Mouse (Mus musculus) layer of hippocampus, postnatal 36 days (tissue): ENCODE measurements around the gene Cpm. TPM values are rescaled to one million over a fixed set of nuclear protein-coding genes. Genes with fewer than 3 reads are reported as not detected.

ENCODE experiments used
- DNase-seq, 2 experiments: peaks; one replicate each; pipeline ENCODE4 v3.0.0; 2022
- total RNA-seq, 2 experiments: library from RNA; stranded (reverse); gene quantifications; 2 replicates each; pipeline ENCODE4 v1.2.3; 2021

Cpm gene
- total RNA-seq, 2 experiments from 2014 or later = 9.1 to 9.4 TPM

DNA sequence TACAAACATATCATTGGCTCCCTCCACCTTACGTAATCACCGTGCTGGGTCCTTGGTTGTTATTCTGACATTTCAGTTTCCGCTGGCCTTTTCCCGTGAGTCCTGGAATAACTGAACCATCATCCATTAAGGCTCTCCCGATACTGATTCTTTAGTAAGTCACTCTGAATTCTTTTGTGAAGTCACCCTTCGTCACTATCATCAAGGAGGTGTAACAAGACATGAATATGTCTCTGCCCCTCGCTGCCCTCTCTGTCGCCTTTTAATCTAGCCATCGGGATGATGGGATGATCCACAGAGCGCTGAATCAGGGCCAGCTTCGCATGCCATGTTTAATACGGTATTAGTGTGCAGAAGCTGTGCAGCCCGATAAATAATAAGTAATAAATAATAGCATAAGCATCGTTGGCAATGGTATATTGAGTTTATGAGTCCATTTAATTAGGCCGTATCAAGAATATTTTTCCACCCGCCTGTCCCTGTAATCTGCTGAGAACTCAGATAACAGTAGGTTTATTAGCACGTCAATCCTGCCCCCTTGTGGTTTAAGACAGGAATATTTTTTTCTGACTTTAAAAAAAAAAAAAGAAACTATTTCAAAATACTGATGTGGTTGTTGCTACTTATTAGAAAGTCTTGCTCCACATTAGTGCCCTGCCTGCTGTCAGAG, 47.5 kb downstream of the Cpm start:
- DNase-seq = peak in 1 of 2 experiments; percentile 23

DNA sequence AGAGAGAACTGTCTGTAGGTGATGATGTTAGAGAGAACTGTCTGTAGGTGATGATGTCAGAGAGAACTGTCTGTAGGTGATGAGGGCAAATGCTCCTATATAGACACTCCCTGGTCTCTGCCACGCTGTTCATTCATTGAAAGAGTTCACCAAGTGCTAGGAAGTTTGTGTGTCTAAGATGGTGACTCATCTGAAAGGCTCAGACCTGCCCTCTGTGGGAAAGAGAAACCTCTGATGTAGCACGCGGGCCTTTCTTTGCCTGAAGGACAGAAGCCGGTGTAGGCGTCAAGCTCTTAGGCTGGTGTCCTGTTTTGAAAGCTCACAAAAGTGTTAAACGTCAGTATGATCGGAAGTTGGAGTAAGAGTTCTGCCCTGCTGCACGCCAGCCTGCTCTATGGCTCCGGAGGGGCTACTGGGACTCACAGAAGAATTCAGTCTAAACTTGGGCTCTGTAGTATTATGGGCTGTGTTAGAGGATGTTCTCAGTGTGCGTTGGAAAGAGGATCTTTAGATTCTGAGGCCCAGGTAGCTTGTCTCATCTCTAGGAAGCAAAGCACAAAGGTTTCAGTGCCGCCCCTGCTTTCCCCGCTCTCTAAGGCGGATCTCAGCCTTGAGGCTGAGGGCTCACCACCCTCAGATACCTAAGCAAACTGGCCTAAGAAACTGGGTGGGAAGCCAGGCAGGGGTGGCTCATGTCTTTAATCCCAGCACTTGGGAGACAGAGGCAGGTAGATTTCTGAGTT, 48.4 kb downstream of the Cpm start:
- DNase-seq = no peak

DNA sequence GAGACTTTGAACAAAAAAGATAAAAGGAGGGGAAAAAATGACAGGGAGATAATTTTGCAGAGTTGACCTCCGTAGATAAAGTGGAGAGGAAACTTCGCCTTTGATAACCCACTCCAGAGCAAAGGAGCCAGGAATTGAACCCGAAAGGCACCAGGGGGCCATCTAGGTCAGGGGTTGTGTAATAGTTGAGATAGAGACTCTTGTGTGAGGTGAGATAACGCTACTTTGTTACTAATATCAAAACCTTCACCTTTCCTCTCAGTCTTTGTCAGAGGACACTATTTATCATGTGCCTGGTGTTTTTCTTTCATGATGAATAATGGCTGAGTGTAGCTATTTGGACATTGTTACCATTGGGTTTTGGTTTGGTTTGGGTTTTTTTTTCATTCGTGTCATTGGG, 49.1 kb downstream of the Cpm start:
- DNase-seq = no peak

DNA sequence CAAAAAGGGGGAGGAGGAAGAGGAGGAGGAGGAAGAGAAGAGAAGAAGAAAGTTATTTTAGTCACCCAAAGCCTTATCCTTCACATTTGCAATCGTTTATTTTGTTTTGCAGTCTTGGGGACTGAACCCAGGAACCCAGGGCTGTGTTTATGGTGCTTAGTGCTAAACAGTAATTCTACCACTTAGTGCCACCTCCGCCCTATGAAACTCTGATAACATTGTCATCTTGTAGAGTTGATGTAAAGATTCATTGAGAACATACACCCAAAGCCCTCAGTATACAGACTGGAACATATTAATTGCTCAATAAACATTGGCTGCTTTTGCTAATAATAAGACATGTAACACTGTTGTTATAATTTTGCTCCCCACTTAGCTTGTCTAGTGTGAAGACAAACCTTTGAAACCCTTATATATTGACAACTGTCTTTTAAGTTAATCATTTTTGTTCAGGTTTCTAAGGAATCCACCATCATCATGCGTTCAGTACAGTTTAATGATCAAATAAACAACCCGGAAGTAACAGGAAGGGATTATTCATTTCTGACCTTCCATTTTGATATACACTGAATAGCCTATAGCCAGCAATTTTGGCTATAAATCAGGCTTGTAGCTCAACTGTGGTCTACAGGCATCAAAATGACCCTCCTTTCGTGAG, 49.9 kb downstream of the Cpm start:
- DNase-seq = no peak

DNA sequence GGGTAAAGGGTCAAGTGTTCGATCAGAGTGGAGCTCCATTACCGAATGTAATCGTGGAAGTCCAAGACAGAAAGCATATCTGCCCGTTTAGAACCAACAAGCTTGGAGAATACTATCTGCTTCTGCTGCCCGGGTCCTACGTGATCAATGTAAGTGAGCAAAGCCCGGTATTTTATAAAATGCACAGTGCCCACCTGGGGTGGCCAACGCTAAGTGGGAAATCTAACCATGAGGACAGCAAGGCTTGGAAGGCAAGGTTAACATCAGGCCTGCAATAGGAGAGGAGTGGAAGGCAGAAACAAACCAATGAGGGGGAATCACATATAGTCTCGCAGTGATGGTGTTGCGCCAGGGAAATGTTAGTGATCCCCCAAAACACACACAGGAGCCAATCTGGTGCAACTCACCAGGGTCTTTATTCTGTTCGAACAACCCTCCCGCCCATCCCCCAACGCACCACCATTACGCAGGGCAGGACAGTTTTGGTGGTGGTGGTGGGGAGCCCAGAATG, 50.7 kb downstream of the Cpm start:
- no peak for DNase-seq

DNA sequence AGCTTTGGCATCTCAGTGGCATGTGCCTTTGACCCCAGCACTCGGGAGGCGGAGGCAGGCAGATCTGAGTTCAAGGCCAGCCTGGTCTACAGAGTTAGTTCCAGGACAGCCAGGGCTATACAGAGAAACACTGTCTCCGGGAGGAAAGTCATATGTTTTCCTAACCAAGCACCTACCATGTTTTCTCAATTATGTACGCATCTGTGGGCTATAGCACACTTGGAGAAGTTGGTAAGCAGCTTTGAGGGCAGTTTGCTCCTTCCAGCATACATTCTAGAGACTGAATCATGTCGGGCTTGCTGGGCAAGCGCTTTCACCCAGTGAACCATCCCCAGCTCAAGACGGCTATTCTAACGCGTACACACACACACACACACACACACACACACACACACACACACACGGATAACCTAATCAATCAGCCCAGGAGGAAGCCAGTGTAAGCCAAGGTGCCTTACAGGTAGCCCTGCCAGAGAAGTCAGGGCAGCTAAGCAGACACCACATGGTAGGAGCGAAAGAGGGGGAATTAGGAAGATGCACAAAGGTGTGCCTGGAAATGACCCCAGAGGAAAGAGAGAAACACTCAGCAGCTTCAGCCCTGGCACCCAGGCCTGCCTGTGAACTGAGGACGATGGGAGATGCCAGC, 51.7 kb downstream of the Cpm start:
- no peak for DNase-seq

DNA sequence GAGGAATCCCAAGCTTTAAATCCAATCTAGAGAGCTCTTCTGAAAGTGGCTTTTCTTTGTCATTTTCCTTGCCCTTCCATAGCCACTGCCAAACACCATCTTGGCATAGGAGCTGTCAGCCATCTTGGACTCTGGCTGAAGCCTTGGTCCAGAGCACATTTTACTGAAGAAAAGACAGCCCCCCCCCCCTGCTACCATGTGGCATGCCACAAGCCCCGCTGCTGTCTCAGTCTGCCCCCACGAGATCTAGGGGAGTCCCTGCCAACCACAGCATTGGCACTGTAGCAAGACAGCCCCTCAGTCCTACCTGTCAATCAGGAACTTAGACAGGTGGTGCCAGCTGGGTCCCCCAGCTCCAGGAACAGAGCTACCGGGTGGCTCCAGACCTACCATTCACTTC, 52.2 kb downstream of the Cpm start:
- DNase-seq = no peak

DNA sequence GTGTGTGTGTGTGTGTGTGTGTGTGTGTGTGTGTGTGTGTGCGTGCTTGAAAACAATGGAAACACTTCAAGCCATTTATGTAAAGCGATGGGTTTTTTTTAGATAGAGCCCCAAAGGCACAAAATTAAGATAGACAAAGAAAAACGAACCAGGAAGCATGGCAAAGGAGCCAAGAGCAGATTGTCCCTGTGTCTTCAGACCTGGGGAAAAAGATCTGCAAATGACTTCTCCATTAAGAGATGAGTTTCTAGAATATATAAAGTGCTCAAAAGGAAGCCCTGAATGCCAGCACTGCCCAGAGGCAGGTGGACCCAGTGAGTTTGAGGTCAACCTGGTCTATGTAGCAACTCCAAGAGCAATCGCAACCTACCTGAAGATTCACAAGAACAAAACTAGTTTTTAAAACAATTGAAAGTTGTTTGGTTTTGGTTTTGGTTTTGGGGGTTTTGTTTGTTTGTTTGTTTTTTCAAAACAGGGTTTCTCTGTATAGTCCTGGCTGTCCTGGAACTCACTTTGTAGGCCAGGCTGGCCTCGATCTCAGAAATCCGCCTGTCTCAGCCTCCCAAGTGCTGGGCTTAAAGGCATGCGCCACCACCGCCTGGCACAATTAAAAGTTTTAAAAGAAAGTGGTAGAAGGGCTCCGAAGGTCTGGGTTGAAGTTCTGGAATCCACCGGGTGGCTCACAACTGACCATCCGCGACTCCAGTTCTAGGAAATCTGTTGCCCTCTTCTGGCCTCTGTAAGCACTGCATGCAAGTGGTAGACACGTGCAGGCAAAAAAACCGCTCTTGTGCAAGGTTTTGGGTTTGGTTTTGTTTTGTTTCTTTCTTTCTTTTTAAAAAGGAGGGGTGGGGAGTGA, 52.9 kb downstream of the Cpm start:
- DNase-seq = no peak

DNA sequence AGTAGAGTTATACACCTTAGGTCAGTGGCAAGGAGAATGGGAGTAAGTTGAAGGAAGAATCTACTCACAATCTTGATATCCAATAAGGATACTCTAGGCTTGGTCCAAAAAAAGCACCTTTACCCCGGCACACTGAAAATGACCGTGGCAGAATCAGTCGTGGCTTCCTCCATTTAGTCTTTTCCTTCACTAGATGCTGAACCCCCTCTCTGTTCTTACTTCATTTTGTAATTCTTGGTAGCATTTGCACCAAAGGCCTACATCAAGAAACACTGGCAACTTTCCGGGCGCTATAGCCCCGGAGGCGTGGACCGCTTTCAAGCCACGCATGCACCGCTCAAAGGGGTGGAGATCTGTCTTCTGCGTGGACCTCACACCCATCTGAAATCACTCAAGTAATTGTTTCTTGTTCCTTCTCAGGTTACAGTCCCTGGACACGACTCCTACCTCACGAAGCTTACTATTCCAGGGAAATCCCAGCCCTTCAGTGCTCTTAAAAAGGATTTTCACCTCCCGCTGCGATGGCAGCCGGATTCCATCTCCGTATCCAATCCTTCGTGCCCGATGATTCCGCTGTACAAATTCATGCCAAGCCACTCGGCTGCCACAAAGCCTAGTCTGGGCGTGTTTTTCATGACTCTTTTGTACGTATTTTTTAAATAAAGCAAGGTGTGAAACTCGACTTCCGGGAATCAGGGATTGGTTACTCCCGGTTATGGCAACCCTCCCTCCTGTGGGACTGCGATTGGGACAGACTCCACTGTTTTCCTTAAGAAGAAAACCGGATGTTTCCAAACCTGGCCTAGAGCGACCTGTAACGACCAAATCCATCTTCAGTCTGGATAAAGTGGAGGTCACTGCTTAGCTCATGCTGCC, 53.8 kb downstream of the Cpm start:
- no peak for DNase-seq

DNA sequence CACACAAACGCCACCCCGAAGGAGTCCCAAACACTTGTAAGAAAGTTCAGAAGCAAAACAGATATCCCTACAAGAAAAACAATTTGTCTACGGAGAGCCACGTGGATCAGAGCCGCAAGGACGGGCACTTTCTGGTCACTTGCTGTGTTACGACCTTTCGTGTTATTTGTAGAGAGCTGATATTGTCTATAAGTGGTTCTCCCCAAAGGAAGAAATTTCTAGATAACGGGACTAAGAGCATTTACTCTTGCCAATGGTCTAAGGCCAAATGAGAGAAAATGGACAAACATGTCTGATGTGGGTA, 54.4 kb downstream of the Cpm start:
- DNase-seq = no peak

DNA sequence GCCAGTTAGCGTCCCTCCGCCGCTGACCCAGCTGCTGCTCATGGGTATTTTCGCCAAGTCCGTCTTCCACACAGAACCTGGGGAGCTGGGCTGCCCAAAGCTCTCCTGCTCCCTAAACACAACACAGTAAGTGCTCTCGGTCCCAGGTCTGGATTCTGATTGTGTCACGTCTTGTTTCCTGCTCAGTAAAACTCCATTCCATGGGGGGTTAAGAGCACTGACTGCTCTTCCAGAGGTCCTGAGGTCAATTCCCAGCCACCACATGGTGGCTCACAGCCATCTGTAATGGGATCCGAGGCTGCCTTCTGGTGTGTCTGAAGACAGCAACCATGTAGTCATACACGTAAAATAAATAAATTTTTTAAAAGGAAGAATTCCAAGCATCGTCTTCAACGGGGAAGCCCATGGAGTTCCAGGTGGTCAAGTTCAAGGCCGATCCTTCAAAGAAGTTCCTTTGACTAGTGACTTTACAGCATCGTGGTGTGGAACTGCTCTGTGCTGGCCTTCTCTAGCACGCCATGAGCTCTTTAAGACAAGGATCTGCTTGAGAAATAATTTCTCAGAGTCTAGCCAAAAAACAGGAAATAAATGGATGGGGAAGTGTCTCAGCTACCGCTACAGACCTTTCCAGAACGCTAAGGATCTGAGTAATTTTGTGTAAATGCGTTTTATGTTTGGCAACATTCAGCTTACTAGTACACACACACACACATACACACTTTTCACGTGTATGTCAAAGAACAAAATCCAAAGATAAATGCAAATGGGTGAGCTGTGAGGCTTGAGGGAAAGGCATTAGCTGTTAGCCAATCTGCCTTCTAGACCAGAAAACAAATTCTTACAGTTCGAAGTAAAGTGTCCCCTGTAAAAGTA, 55.2 kb downstream of the Cpm start:
- no peak for DNase-seq

DNA sequence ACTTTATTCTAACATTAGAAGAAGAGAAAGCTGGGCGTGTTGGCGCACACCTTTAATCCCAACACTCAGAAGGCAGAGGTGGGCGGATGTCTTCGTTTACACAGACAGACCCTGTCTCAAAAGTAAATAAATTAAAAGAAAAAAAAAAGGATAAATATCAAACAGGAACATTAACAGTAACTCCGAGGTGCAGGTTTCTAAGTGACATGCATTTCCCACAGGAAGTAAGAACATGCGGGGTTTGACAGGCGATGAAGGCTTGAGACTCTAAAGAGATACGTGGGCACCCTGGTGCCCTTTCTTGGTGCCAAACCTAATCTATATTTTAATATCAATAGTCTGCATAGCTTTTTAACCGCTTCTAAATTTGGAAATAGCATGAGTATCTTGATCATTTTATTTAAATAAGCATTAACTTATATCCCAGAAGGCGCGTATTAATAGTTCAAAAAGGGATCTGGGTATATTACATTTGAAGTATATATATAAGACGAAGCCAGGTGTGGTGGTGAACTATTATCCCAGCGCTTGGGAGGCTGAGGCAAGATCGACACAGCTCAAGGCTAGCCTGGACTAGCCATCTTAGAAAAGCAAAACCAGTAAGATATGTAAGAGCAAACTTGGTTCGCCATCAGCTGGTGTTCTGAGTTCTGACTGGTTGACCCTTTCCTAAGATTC, 56.0 kb downstream of the Cpm start:
- DNase-seq = no peak

DNA sequence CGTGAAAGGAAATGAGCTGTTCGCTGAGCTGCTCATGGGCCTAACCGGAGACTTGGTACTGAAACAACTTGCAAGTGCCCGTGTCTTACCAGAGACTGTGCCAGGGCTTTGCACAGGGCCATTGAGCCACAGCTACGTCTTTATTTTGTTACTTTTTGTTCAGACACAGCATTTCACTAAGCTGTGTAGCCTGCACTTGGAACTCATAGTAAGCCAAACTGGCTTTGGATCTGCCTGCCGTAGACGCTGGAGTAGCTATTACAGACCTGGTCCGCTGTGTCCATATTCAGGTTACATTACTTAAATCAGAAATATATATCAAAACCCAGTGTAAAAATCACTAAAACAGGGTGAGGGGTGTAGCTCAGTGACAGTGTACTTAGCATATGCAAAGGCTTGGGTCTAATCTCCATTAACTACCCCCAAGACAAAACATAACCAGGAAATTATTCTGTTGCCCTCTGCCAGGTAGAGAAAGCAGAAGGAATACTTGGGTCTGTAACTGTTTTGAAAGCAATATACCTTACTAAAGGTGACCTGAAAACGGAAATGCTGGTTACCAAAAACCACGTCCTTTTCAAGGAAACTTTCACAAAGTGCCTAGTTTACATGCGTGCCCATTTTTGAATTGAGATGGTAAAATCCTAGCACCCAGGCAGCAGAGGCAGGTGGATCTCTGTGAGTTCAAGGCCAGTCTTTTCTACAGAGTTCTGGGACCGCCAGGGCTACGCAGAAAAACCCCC, 56.7 kb downstream of the Cpm start:
- DNase-seq = no peak

DNA sequence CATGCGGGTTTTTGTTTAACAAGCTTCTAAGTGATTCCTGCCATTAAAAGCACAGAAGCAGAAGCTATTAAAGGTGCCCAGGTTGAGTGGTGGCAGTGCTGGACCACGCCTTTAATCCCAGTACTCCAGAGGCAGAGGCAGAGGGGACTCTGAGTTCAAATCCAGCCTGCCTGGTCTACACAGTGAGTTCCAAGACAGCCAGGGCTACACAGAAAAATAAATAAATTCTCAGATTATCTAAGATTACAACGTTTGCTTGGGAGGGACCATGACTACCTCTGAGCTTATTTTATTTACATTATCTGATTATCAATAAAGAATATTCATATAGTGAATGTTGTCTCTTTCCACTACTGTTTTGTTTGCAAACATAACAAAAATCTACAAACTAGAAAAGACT, 57.7 kb downstream of the Cpm start:
- DNase-seq = no peak

DNA sequence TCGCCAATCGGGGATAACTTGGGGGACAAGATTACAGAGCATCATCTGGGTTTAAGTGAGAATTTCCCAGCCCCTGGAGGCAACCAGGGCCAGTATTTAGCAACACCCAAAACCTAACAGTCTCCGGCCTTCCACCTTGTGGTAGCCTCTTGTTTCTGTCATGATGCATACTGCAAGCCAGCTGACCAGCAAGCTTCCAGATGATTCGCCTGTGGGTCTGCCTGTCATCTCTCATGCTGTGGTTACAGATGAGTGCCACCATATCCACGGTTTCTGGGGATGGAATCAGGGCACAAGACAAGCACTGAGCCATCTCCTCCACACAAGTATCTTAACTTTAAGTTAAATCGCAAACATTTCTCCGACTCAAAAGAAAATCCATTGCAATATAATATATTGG, 58.3 kb downstream of the Cpm start:
- no peak for DNase-seq

DNA sequence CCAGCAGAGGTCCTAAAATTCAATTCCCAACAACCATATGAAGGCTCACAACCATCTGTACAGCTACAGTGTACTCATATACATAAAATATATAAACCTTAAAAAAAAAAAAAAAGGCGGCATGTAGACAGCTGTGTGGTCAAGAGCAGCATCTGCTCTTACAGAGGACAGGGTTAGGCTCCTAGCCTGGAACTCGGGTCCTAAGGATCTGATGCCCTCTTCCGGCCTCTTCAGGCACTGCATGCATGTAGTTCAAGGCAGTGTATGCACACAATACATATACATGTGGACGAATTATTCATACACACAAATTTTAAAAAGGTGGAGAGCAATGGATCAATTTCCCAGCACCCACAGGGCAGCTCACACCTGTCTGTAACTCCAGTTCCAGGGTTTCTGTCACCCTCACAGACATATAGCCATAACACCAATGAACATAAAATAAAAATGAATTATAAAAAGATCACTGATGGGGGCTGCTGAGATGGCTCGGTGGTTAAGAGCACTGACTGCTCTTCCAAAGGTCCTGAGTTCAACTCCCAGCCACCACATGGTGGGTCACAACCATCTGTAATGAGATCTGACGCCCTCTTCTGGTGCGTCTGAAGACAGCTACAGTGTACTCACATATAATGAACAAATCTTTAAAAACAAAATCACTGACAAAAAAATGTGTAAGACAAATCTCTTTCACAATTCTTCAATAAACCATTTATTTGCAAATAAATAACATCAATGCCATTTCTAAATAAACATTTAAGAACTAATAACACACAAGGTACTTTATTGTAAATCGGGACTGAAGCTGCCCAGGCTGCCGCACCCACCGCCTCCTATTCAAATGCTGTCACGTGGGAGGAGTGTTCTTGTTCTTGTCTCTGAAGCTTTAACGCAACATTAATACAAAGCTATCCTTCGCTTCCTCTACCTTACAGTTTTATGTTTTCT, 59.2 kb downstream of the Cpm start:
- no peak for DNase-seq

DNA sequence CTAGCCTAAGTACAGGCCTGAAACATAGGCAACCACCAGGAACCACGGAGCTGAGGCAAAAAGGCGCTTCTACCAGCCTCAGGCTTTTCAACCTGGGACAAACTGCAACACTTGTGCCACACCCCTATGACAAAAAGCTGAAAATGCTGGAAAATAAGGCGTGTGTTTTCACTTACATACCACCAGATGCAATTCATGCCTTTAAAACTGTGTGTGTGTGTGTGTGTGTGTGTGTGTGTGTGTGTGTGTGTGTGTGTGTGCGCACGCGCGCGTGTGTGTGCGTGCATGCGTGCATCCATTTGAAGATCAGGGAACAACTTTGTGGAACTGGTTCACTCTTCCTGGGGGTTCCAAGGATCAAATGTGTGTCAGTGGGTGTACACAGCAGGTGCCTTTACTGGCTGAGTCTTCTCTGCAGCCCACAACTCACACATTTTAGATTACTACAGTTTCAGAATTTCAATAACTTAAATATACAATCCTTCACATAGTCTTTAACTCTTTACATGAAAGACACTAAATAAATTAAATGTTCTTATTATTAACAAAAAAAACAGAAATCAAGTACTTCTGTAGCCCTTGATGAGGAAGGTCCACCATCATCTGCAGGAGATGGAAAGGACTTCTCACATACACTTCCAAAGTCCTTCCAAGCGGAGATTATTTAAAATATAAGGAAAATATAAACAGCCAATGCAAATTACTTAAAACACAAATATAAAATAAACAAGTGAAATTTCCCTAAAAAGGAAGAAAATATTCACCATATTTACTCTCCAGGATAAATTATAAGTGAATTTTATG, 60.2 kb downstream of the Cpm start:
- no peak for DNase-seq
